Mouse (Mus musculus) urinary bladder, postnatal 36 days (tissue): ENCODE measurements around the gene Mcm9.
"Not testable (repeated sequence)": the region's sequence is repeated elsewhere in the genome, so short reads cannot be mapped to it uniquely, and the experiment has no call there.

Source experiments
- DNase-seq, 2 experiments: peaks; one replicate each; pipeline ENCODE4 v3.0.0; 2022; ENCODE audit warnings: low spot score in 2 of 2, mixed read lengths in 1 of 2

The Mcm9 gene

DNA sequence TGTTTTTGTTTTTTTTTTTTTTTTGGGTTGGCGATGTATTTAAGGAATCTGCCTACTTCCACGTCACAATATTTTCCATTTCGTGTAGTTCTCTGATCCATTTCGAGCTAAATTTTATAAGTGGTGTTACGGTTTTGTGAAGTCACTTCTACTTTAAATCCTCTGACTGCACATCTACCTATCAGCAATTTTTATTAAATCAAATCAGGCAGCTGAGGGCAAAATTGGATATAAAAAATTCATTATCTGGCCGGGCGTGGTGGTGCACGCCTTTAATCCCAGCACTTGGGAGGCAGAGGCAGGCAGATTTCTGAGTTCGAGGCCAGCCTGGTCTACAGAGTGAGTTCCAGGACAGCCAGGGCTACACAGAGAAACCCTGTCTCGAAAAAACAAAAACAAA is at the start of gene Mcm9:
TSS of gene Mcm9 (minus strand) at position 101 of the 400 bp plus-strand sequence.
- DNase-seq = not testable (repeated sequence)

DNA sequence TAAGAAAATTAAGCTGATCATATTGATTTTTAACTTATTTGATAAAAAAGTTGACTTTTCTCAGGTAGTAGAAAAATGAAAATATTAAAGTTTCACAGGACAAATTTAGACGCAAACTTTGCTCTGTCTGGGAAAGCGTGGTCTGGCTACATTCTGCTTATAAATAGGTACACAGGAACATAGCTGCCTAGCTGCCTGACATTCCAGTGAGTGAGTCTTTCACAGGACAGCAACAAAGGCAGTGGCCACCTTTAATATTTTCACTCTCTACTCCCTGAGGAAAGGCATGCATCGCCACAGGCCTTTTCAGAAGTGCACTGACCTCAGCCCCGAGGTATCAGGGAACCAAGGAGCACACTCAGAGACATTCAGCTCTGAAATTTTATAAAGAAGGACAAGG is 31.5 kb upstream of the Mcm9 start:
- no peak for DNase-seq

DNA sequence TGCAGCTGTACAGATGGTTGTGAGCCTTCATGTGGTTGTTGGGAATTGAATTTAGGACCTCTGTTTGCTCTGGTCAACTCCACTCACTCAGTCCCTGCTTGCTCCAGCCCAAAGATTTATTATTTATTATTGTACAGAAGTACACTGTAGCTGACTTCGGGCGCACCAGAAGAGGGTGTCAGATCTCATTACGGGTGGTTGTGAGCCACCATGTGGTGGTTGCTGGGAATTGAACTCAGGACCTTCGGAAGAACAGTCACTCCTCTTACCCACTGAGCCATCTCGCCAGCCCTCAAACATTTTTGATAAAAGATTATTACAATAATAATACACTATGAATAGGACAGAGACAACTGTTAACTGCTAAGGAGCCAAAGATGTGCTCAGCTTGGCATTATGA is 24.0 kb upstream of the Mcm9 start:
- DNase-seq = not testable (repeated sequence)

DNA sequence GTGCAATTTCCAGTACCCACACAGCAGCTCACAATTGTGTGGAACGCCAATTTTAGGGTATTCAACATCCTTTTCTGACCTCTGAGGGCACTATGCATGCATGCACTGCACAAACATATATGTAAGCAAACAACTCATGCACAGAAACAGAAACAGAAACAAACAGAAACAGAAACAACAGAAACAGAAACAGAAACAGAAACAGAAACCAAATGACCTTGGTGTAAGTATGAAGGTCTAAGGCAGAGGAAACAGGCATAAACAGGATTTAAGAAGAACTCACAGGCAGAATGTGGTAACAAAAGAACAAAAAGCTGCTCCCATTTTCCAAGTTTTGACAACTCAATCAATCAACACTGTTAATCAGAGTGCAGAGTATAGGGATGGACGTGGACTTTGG is 20.4 kb upstream of the Mcm9 start:
- DNase-seq = no peak

DNA sequence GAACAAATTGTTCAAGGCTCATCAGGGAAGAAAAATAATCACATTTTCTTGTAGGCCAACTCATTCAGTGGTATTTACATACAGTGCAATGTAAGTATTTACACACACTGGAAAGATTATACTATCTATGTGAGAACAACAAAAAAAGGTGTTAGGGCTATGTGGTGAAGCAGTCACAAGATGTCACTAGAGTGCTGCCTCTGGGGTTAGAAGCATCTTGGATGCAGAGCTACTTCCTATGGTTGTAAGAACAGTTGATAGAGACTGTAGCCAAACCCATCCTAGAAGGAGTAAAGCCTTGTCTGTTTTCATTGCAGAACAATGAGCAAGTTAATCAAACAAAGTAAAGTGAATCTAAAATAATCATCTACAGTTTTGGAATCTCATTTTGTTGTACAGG is 11.3 kb upstream of the Mcm9 start:
- DNase-seq = no peak

DNA sequence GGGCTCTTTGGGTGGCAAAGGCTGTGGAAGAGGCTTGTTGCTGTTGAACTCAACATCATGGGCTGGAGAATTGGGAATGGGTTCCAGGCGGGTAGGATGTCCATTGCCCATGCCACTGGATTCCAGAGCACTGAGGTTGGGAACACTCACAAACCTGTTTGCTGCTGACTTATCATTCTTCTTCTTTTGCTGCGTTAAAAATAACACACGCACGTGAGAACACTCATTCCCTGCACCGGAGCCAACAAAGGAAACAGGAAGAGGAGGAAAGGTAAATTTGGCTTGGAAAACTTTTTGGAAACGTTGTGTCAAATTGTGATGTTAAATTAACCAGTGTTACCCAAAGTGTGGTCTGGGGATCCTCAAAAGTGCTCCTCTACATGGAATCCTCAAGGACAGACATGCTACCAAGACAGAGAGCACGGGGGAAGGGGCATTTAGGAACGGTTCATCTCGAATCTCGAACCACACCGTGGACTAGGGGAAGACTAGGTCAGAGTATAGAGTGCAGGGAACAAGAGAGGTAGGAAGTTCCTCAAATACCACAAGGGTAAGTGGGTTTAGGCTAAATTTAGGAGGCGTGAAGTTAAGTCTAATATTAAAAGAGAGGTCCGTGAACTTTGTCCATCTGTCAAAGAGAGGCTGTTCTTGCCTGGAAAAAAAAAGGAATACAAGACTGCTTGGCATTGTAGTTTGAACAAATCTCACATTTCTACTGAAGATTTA is 5.2 kb upstream of the Mcm9 start:
- no peak for DNase-seq

DNA sequence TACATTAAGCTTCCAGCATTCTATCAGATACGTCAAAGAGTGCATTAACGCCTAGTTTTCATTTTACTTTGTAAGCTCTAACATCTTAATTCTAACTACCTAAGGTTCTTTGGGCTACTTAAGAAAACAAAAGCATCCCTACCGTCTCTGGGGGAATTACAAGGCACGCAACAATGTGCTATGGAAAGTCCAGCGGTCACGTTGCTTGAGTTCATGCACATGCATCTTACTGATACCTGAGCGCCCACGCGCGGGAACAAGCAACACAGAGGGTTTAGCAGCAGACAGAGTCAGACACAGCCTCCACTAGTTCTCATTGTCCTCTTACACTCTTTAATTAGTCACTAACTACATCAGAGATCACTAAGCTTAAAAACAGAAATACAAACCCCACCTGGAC is 3.9 kb upstream of the Mcm9 start:
- no peak for DNase-seq

DNA sequence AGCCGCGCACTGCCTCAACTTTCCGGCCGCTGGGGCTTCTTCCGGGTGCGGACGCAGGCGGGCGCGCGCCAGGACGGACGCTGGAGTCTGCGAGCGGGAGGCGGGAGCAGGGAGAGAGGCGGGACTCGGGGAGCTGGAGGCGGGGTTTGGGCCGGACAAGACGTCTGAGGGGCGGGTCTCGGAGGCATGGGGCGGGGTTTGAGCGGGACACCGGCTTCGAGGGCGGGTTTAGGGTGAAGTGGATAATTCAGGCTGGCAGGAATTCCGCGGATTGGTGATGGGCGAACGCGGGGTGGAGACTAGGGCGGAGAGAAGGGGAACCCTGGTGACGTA is 355 bp downstream of the Mcm9 start:
- DNase-seq = peak; percentile 90 to 97

DNA sequence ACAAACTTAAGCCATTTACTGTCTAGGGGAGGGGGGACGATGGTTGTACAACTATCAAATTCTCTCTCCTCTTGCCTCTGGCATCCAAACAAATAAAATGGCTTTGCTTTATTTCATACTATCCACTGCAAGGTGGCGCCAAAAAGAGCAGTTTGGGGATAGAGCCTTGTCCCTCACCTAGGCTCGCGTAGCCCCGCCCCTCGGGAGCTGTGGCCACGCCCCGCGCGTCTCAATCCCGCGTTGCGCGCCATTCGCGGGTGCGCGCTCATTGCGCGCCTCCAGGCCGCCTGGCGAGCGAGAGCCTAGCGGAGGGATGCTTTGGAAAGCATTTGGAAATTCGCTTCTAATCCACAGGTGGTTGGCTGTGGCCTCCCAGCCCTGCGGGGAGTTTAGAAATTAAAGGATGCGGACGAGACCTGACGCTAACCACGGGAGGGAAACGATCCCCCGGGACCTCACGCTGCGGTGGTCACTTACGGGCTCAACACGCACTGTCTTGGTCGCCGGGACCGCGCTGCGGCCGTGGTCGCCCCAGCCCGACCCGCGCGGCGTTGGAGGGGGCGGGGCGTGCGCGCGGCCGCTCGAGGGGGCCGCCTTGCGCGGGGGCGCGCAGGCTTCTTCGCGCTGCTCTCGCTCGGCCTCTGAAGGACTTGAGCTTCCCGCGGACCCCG is 857 bp downstream of the Mcm9 start:
- DNase-seq = peak; percentile 88 to 90

DNA sequence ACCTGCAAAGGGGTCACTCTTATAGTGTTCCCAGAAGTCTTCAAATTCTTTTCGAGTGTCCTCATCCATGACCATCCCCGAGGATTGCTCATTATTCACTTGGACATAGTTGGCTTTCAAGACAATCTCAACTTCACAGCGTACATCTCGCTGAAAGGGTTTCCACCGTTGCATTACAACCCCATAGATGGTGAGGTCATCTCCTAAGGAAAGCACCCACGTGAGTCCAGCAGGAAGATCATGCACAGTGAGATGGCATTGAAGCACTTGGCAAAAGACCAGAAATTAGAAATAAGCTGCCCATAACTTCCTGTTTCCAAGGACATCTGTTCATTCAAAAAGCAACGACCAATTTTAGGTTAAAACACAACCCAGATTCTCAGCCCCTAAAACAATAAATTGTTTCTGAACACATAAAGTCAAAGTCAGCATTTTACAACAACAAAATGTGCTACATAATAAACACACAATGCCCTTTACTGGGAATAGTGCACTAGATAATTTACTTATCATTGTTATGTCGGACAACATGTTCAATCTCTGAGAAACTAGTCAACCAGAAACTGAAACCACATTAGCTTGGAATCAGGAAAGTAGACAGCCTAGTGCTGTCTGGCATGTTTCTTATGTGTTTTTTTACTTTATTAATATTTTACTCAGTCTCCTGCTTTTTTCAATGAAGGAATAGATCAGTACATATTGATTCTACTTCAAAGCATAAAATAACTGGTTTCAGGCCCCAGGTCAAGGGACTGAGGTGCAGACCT is 14.2 kb downstream of the Mcm9 start:
- DNase-seq = no peak

DNA sequence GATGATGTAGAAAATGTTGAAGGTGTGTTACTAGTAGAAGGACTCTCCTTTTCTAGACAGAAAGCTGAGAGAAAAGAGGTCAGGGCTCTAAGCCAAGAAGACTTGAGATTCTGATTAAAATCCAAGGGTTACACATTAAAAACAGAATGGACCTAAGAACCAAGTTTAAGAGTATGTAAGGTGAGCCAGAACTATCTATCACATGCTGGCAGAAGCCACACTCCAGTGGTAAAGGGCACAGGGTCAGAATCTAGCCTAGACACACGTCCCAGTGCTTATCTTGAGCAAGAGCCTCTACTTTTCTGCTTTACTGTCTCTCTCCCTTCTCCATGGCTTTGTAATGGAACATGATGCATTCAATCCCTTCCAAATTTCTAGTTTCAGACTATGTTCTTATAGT is 16.3 kb downstream of the Mcm9 start:
- DNase-seq = no peak

DNA sequence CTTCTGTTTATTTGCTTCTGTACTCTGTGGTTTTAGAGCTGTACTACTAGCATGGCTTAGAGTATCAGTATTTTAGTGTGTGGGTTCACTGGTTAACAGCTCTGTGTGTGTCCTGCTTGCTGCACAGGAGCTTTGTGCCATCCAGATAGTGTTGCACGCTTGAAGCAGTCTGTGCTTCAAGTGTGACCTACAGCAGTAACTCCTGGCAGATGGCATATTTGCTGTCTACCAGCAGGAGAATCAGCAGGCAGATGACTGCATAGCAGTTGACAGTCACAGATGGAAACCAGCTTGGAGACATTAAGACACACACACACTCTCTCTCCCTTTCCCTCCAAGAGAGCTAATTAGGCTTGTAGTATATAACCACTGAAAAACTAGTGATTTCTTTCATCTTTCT is 18.1 kb downstream of the Mcm9 start:
- DNase-seq = no peak

DNA sequence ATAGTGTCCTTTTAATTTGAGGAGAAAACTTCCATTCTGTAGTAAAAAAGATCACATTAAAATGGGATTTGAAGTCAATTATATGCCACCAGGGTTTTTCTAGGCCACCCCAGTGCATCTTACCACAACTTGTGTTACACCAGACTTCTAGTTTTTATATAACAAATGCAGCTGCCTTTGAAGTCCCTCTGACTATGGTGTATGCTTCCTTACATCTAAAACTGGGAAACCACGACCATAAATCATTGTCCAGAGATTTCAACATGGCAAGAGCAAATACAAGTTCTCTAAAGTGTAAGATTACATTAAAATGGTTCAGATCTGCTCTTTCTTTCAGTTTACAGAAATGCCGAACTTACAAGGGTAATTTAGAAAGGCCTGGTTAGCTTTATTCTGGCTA is 22.0 kb downstream of the Mcm9 start:
- no peak for DNase-seq

DNA sequence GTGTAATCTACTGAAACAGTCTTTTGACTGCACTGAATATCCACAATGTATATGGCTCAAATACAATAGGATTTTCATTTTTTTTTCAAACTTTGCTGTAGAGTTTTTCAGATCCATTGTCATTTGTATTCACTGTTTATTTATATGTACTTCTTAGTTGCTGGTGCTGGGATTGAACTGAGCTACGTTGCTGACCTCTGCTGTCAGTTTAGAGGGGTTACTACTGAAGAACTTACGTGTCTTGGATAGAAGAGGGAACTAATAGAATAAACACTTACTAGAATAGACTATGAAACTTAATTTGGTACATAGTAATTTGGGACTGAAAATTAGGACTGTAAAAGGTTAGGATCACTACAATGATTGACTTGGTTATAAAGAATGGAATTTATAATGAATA is 24.9 kb downstream of the Mcm9 start:
- DNase-seq = no peak

DNA sequence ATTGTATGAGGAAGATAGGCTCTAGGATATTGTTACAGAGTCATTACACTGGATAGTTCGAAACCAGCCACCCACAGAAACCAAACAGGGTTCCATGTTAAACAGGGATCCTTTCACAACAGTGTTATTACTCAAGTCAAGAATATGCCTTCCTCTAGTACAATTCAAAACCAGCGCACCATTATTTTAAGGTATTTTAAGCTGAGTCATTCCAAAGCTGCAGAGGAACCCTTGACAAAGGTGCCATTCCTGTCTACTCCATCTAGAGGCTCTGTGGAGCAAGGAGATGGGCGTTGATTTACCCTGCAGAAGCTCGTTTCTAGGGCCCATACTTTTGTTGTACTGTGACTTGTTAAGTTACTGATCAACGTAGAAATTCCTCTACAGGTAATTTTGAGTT is 31.4 kb downstream of the Mcm9 start:
- no peak for DNase-seq

DNA sequence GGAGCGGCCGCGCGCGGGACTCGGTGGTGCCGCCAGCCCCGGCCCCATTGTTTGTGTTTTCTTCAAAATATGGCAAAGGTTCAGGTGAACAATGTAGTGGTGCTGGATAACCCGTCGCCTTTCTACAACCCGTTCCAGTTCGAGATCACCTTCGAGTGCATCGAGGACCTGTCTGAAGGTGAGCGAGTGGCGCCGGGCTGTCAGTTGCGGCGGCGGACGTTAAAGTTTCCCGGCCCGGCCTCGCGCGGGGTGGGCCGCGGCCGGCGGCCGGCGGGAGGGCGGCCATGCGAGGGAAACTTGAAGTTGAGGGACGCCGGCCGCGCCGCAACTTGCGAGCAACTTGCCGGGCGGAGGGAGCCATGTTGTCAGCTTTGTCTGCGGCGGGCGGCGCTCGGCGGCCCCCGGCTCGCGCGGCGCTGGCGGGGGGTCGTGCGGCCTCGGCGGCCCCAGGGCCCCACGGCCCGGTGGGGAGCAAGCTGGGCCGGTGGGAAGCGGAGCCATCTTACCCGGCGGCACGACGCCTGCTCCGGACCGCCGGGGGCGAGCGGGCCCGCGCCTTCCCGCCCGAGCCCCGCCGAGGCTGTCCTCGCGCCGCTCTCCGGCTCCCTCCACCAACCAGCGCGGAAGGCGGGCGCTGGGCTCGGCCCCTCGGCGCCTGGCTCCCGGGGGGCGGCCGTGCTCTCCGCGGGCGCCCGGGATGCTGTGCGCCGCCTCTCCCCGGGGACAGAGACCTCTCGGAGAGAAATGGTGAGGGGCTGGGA is 32.9 kb downstream of the Mcm9 start:
- peak; percentile 20 to 29 for DNase-seq

DNA sequence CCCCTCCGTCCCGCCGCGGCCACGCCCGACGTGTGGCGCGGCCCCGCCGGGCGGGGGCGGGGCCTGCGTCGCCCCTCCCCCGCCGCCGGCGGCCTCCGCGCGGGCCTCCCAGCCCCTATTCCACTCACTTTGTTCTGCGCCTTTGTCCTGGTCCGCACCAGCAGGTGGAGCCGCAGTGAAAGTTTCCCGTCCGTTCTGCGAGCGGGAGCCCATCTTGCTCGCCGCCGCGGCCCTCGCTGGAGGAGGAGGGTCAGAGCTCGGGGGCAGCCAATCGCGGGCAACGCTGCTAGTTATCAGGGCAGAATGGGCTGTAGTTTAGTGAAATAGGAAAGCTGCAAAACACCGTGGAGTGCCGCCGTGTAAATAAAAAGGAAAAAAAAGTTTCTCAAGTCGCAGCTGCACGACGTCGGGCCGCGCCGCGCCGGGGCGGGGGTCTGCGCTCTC is 33.5 kb downstream of the Mcm9 start, which contains the start of gene Asf1a:
TSS of gene Asf1a (plus strand) at position 81 of the 444 bp plus-strand sequence.
- DNase-seq = peak; percentile 94 to 98

DNA sequence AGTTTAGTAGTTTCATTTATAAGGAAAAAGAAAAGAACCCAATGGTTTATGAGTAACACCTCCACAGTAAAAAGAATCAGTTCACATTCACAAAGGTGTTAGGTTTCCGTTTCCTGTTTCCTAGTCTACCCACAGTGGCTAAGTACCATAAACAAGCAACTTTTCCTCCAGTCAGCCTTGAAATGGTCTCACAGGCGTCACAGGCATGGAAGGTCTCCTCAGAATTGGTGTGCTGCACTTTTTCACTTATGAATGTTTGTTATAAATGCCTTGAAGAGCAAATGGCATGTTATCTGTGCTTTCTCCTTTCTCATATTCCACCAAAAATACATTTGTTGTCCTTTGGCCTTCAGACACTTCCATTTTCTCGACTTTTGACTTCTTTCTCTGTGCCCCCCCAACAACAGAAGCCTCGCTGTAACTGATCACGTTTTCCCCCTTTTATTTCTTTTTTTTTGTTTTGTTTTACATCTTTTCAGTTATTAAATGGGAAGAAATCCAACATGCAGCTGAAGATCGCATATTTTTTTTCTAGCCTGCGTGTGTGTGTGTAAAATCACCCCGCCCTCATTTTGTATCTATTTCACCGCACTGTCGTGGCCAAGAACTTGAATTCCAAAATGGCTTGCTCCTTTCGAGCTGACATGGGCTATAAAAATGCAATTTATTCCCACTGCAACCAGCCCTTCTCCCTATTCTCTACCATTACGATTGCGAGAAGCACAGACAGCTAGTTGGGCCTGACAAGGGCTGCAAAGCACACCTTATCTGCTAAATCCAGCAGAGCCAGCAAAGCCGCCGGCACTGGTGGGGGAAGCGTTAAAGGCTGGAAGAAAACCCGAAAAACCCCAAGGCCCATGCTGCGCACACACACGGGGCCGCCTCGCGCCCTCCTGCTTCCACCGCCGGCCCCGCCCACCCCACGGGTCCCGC is 34.2 kb downstream of the Mcm9 start:
- peak in 1 of 2 experiments; percentile 64 for DNase-seq

DNA sequence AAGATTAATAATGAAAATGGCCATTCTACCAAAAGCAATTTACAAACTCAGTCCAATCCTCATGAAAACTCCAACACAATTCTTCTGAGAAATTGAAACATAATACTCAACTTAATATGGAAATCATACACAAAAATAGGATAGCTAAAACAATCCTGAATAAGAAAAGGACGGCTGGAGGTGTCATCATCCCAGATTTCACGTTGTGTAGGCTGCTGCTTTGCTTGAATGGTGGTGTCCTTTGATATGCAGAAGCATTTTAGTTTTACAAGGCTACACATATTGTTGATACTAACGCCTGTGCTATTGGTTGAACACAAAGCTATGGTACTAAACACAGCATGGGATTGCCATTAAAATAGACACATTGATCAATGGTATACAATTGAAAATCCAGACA is 44.5 kb downstream of the Mcm9 start:
- no peak for DNase-seq

DNA sequence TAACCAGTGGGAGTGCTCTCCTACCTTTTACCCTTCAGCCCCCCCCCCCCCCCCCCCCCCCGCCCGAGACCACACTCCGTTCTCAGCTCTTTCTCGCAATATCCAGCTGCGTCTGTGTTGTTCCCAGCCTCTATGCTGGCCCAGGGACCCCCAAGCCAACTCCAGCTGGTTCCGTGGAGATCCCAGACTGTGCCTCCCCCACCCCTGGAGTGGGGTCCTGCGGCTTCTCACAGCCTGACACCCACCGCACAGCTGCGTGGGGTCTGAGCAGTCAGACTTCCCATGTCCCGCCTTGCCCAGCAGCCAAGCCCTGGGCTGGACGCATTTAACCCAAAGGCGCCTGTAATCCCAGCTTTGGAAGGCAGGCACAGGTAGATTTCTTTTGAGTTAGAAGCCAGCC is 49.2 kb downstream of the Mcm9 start:
- DNase-seq = no peak

DNA sequence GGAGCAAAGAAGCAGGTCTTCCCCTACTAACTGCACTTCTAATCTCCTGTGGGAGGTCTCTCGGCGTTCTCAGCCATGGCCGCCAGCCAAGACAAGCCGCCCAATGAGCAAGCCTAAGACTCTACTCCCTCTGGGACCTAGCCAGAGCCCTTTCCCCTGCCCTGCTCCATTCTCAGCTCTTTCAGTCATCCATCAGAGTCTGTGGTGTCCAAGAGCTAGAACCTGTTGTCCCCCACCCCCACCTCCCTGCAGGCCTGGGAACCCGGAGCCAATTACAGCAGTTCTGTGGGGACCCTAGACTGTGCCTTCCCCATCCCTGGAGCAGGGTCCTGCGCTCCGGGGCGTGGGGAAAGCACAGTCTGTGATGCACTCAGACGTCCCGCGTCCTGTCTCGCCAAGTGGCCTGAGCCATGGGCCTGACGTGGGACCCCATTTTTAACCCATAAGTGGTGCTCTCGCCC is 49.6 kb downstream of the Mcm9 start:
- peak in 1 of 2 experiments; percentile 67 for DNase-seq
